Mouse (Mus musculus) bone marrow, adult 2 months (tissue): ENCODE measurements around the gene 1700074P13Rik.

Source experiments
- CTCF ChIP-seq: fragments of 200-500 bp; IDR thresholded peaks from 2 replicates; pipeline ENCODE4 v1.5.1; 2011; ENCODE audit warnings: low read length, control low read depth; ENCODE audit not compliant: control insufficient read depth, insufficient read depth
- POLR2A ChIP-seq: fragments of 200-500 bp; IDR thresholded peaks from 2 replicates; pipeline ENCODE4 v1.6.1; 2011; ENCODE audit warnings: low read depth, mild to moderate bottlenecking, control low read depth, low read length, borderline replicate concordance; ENCODE audit not compliant: control insufficient read depth

GRCm38 (mm10) chr6:40900287-40900686 lies 40.1 kb downstream of the 1700074P13Rik start, which contains the start of gene Prss58:
- TF ChIP-seq POLR2A = no peak
- TF ChIP-seq CTCF = no peak
